Mouse (Mus musculus) heart, postnatal 0 days (tissue): ENCODE data around the gene Cxcr2. TPM values are rescaled to one million over a fixed set of nuclear protein-coding genes. Genes with fewer than 3 reads are reported as not detected.

Source experiments
- ATAC-seq: fragments of 200-750 bp; cut with Nextera tagmentation; 2 replicates; pipeline ENCODE4 v1.8.0; 2017; ENCODE audit warnings: low read depth, moderate number of reproducible peaks, moderate library complexity; ENCODE audit not compliant: insufficient read depth
- DNase-seq: peaks from one replicate; pipeline ENCODE4 v3.0.0-alpha.2; 2016; ENCODE audit warnings: low spot score
- H3K27ac ChIP-seq: fragments of 300-500 bp; sonication (generic); 2 replicates; pipeline ENCODE4 v1.5.1; 2014; ENCODE audit warnings: low read depth, mild to moderate bottlenecking
- H3K27me3 ChIP-seq: fragments of 300-500 bp; sonication (generic); 2 replicates; pipeline ENCODE4 v1.6.1; 2014; ENCODE audit warnings: low read length, mixed read lengths; ENCODE audit not compliant: control insufficient read depth, insufficient read depth
- H3K36me3 ChIP-seq: fragments of 300-500 bp; sonication (generic); replicated peaks from 2 replicates; pipeline ENCODE4 v1.6.1; 2014; ENCODE audit warnings: low read length, mixed read lengths; ENCODE audit not compliant: control insufficient read depth, insufficient read depth
- H3K4me1 ChIP-seq: fragments of 300-500 bp; sonication (generic); 2 replicates; pipeline ENCODE4 v1.6.1; 2014; ENCODE audit warnings: antibody characterized with exemption; ENCODE audit not compliant: control insufficient read depth, insufficient read depth
- H3K4me2 ChIP-seq: fragments of 300-500 bp; sonication (generic); 2 replicates; pipeline ENCODE4 v1.6.1; 2014; ENCODE audit warnings: low read depth, mild to moderate bottlenecking, low read length, moderate library complexity
- H3K4me3 ChIP-seq: fragments of 300-500 bp; sonication (generic); 2 replicates; pipeline ENCODE4 v1.5.1; 2014; ENCODE audit warnings: low read depth, low read length
- H3K9ac ChIP-seq: fragments of 300-500 bp; sonication (generic); replicated peaks from 2 replicates; pipeline ENCODE4 v1.6.1; 2014; ENCODE audit warnings: low read depth, low read length, mixed read lengths
- H3K9me3 ChIP-seq: fragments of 300-500 bp; sonication (generic); replicated peaks from 2 replicates; pipeline ENCODE4 v1.6.1; 2016; ENCODE audit warnings: low read length; ENCODE audit not compliant: control insufficient read depth
- CTCF ChIP-seq: IDR thresholded peaks from 2 replicates; pipeline ENCODE4 v1.5.1; 2016; ENCODE audit warnings: antibody characterized with exemption, control low read depth, low read depth
- EP300 ChIP-seq: IDR thresholded peaks from 2 replicates; pipeline ENCODE4 v1.6.1; 2016; ENCODE audit warnings: antibody characterized with exemption, low read depth
- whole genome bisulfite sequencing: fragments of 180-500 bp; shearing (Covaris S2); extraction: QIAGEN DNeasy Blood & Tissue Kit; methylation state at CpG from one replicate; pipeline ENCODE4 v1.1.7; 2014; 5-methylcytosine and 5-hydroxymethylcytosine counted together
- polyA plus RNA-seq: library from polyadenylated mRNA; unstranded; fragments of >200 nt; fragmentation: Nextera tagmentation; extraction: Ambion mirVana; gene quantifications from 2 replicates; pipeline ENCODE4 v1.2.1, GENCODE M21; 2015
- total RNA-seq: library from RNA; depleted of rRNA; stranded (reverse); fragments of >200 nt; gene quantifications from 2 replicates; pipeline ENCODE4 v1.2.3, GENCODE M21; 2014; ENCODE audit warnings: low replicate concordance

The Cxcr2 gene
- total and polyA plus RNA-seq, 2 experiments from 2014 or later, result 0.08 TPM; not detected in 1

DNA sequence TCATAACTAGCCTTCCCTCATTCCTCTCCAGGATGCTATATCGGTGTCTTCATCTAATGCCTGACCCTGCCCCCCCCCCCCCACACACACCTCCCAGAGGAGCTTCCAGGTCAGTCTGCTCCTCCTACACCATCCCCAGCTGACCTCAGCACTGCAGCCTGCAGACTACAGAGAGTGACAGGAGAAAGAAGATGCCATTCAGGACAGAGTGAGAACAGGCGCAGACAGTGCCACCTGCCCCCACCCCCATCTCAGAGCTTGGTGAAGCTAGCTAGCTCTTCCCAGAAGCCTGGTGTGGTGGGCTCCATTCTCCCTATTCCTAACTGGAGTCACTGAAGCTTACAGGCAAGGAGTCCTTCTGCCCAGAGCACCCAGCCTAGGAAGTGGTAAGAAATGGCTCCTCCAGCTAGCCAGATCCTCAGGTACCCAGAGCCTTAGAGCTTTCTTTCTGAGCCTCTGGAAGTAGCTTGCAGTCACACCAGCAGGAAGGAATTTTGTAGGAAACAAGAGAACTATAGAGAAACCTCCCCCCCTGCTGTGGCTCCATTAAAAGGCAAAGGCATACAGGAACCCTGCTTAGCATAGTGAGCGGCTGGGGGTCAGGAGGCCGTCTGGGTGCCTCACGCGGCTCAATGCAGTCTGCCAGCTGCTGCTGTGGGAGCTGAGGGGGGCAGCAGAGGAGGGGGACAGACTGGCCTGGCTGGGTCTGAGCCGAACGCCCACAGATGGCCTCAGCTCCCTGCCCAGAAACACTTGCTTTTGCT lies 42.7 kb upstream of the Cxcr2 start:
- no peaks in the 10 kb centered on the region for H3K9me3 ChIP-seq
- H3K9ac ChIP-seq, result no peak overlapping the region
- DNase-seq (no peak), ATAC-seq (no peak)
- TF ChIP-seq EP300 (no peak), CTCF (no peak)
- H3K36me3 ChIP-seq, result no peaks in the 10 kb centered on the region
- H3K27me3 ChIP-seq, result no peaks in the 10 kb centered on the region
- H3K4me2 ChIP-seq, result no peak overlapping the region
- peak overlapping the region; percentile 27; the same call in 1 of the 2 replicates for H3K27ac ChIP-seq
- peaks cover 25% of the 10 kb centered on the region for H3K4me1 ChIP-seq
- H3K4me3 ChIP-seq, result no peak overlapping the region
- WGBS, result 36% methylated on average over 8 of the region's 8 CpGs

GRCm38 (mm10) chr1:74111696-74112030 lies 42.1 kb upstream of the Cxcr2 start:
- Histone ChIP-seq H3K27me3 (no peaks in the 10 kb centered on the region), H3K36me3 (no peaks in the 10 kb centered on the region), H3K9me3 (no peaks in the 10 kb centered on the region), H3K4me1 (peaks cover 25% of the 10 kb centered on the region), H3K4me3 (no peak overlapping the region), H3K9ac (no peak overlapping the region), H3K4me2 (no peak overlapping the region), H3K27ac (no peak overlapping the region)
- 64% methylated on average over 6 of the region's 6 CpGs for WGBS
- ATAC-seq (no peak), DNase-seq (no peak)
- TF ChIP-seq CTCF (no peak), EP300 (no peak)

GRCm38 (mm10) chr1:74113071-74113470 lies 40.7 kb upstream of the Cxcr2 start:
- H3K27ac ChIP-seq, result peak overlapping the region; percentile 65
- no peaks in the 10 kb centered on the region for H3K36me3 ChIP-seq
- 0 out of 2 replicates have a peak overlapping the region, but pooled peaks have one; percentile 13 for H3K9ac ChIP-seq
- no peak for DNase-seq
- no peak overlapping the region for H3K4me3 ChIP-seq
- H3K4me2 ChIP-seq, result no peak overlapping the region
- H3K27me3 ChIP-seq, result no peaks in the 10 kb centered on the region
- H3K9me3 ChIP-seq, result no peaks in the 10 kb centered on the region
- H3K4me1 ChIP-seq, result peaks cover 25% of the 10 kb centered on the region
- TF ChIP-seq EP300 (no peak), CTCF (no peak)
- WGBS, result 29% methylated on average over 3 of the region's 3 CpGs
- ATAC-seq, result no peak

GRCm38 (mm10) chr1:74117876-74118275 lies 35.9 kb upstream of the Cxcr2 start:
- DNase-seq, result no peak
- Histone ChIP-seq H3K36me3 (no peaks in the 10 kb centered on the region), H3K9me3 (no peaks in the 10 kb centered on the region), H3K9ac (no peak overlapping the region), H3K4me1 (peaks cover 49% of the 10 kb centered on the region), H3K27ac (no peak overlapping the region), H3K27me3 (no peaks in the 10 kb centered on the region), H3K4me2 (no peak overlapping the region), H3K4me3 (no peak overlapping the region)
- 76% methylated on average over 6 of the region's 6 CpGs for WGBS
- TF ChIP-seq EP300, result no peak
- TF ChIP-seq CTCF, result no peak
- ATAC-seq, result no peak

- TF ChIP-seq EP300 (no peak), CTCF (no peak)
These were observed 34.7 kb upstream of the Cxcr2 start for GRCm38 (mm10) chr1:74119115-74119514.

GRCm38 (mm10) chr1:74121138-74121537 lies 32.7 kb upstream of the Cxcr2 start:
- H3K9ac ChIP-seq, result no peak overlapping the region
- H3K4me1 ChIP-seq, result peaks cover 55% of the 10 kb centered on the region
- H3K27ac ChIP-seq, result peak overlapping the region; percentile 60; the same call in 1 of the 2 replicates
- TF ChIP-seq CTCF, result no peak
- TF ChIP-seq EP300, result no peak
- ATAC-seq (no peak), DNase-seq (no peak)
- no peak overlapping the region for H3K4me3 ChIP-seq
- H3K4me2 ChIP-seq, result no peak overlapping the region
- no peaks in the 10 kb centered on the region for H3K9me3 ChIP-seq
- H3K36me3 ChIP-seq, result no peaks in the 10 kb centered on the region
- no peaks in the 10 kb centered on the region for H3K27me3 ChIP-seq
- 73% methylated on average over 7 of the region's 7 CpGs for WGBS

More at GRCm38 (mm10) chr1:74119115-74119514, 34.7 kb upstream of the Cxcr2 start:
- Histone ChIP-seq H3K27me3 (no peaks in the 10 kb centered on the region), H3K4me3 (no peak overlapping the region), H3K4me2 (no peak overlapping the region), H3K36me3 (no peaks in the 10 kb centered on the region), H3K9ac (no peak overlapping the region), H3K4me1 (peaks cover 51% of the 10 kb centered on the region), H3K9me3 (no peaks in the 10 kb centered on the region), H3K27ac (peak overlapping the region; percentile 40)
- ATAC-seq (peak; percentile 62), DNase-seq (peak; percentile 57)
- WGBS, result 77% methylated on average over 1 of the region's 1 CpGs
